Mouse (Mus musculus): ENCODE results near the gene Slc7a3.
"Not testable (repeated sequence)": the region's sequence is repeated elsewhere in the genome, so short reads cannot be mapped to it uniquely, and the experiment has no call there.

Slc7a3 gene

DNA sequence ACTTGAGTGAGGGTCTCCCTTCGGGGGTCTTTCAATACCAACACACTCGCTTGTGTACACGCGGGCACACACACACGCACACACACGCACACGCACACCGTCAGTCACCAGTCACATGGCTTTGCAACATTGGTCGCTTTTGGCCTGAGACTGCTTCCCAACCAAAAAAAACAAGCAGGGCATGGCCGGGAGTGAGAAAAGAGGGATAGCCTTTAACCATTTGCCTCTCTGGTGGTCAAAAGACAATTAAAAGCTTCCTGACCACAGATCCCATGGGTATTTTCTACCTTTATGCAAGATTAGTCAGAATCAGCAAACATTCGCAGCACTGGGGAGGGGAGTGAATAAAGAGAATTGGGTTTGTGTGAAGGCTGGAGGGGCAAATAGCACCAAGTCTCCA, at the start of gene Slc7a3:
Gene Slc7a3 (minus strand): TSS at position 101 of the 400 bp plus-strand sequence.
- DNase-seq, result no peak

DNA sequence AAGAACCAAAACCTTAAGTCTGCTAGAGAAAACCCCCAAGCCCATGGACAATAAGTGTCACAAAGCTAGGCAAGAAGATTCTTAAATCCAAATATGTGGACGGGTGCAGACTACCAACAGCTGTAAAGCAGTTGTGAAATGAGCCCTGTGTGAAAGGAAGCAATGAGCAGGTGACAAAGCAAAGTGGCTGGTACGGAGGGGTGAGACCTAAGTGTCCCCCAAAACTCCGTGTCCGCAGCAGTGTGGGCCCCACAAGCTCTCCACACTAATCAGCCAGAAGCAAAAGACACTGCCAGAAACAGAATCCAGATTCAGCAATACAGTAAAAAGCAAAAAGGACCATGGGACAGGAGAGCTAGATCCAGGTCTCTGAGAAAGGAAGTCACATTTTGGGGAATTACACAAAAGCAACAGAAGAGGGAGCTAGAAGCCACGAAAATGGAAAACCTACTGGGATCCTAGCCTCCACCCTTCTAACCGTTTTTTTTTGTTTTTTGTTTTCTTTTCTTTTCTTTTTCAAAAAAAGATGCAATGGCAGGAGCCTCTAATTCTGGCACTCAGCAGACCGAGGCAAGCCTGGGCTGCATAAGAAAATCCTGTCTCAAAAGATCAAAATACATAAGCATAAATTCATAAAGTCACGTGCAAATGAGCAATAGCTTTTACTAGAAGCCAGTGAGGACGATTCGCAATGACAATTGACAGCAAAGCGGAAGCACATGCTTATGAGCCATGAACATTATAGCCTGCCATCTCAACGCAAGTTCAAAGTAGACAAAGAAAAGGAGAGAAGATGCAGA, 46.4 kb upstream of the Slc7a3 start:
- peak; percentile 15 for DNase-seq

DNA sequence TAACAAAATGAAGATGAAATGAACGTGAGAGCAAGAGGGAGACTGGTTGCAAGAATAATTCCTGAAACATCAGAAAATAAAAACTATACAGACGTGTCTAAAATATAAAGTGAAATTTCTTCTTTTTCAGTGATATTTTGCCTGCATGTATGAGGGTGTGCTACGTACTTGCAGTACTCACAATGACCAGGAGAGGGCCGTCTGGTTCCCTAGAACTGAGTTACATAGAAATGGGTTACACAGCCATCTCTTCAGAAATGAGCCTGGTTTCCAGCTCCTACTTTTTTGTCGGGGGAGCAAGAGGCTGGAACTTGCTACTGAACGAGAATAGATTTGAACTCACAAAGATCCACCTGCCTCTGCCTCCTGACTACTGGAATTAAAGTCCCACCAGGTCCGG, 45.2 kb upstream of the Slc7a3 start:
- DNase-seq, result peak; percentile 49

DNA sequence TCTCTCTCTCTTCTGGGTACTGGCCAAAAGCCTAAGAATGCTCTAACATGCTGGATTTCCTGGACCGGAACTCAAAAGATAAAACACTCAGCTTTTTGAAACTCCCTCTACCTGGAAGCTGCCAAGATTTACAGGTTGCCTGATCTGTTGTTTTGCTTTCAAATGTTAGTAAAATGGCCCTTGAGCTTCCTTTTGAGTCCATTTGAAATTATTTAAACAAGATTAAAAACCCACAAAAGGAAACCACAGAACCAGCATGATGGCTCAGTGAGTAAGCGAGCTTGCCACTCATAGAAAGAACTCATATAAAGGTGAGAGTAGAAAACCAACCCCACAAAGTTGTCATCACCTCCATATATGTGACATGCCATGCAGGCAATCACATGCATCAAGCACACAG, 42.7 kb upstream of the Slc7a3 start:
- DNase-seq, result no peak

DNA sequence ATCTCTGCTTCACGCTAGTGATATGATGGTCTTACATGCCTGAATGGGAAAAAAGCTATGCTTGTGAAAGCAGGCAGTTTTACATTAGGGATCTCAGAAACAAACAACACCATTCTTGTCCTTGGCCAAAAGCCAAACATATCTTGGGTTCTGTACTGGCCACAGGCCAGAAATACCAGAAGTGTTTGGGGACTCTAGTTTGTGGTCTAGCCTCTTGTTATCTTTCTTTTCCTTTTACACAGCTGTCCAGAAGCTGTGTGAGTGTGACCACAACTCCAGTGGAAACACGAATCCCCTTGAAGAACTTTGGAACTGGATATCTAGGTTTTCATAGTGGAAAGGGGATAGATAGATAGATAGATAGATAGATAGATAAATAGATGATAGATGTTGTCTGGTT, 41.2 kb upstream of the Slc7a3 start:
- no peak for DNase-seq

DNA sequence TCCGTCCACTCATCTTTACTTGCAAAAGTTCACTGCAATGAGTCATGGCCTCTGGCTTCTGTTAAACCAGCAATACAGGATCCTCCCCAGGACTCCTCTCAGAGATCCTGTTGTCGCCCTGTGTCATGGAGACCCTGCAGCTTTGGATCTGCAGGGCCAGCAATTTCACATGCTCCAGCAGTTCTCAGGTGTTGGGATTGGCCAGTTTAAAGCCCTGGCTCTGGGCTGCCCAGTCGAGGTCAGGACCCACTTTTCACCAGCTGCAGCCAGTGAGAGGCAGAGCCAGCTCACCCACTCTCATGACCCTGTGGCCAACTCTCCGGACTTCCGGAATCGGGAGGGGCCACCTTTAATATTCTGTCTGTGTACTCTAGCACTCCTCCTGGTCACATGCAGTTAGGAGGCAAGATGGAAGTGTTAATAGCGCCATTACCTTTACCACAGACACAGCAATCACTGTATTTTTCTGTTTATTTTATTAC, 40.7 kb upstream of the Slc7a3 start:
- DNase-seq, result no peak

DNA sequence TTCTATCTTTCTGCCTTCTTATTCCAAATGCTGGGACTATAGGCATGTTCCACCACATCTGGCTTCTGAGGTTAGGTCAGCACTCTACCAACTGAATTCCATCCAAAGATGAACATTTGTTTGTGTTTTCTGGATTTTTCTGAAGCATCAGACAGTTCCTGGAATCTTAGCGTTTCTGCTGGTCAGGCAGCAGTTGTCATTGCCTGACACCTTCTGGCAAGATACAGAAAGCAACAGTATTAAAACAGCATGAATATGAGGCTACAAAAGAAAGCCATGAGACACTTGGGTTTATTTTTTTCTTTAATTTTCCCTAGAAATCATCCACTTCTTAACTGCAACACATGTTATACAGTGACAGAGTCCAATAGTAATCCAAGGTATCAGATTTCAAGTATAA, 34.7 kb upstream of the Slc7a3 start:
- DNase-seq, result no peak

DNA sequence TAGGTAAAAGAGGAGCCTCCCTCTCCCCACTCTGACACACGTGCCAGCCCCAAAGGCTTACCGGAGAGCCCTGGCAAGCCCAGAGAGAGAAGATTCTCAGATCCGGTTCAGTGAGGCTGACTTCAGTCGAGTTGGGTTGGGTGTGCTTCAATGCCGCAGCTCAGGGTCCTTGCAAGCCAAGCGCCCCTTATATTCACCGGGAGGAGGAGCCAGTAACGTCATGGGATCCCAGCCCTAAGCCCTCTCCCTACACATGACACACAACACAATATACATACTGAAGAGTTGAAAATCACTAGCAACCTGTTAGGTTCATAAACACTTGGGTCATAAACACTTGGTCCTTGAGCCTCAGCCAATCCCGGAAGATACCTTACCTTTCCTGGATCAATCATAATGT, 609 bp downstream of the Slc7a3 start:
- DNase-seq, result not testable (repeated sequence)

DNA sequence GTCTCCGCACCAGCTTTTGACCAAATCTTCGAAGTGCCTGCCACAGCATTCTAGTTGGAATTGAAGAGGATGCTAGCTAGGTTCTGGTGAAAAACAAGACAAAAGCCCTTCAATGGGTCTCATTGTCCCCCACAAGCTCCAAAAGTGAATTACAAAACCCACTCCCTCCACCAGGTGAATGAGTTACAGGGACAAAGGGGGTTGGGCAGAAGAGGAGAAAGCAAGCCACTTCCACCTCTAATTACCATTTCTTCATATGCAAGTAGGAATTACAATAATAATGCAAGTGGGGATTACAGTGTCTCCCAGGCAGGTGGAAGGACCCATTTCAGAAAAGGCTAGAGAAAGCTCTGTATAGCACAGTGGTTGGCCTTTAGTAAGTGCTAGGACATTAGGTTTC, 1.6 kb downstream of the Slc7a3 start:
- no peak for DNase-seq

DNA sequence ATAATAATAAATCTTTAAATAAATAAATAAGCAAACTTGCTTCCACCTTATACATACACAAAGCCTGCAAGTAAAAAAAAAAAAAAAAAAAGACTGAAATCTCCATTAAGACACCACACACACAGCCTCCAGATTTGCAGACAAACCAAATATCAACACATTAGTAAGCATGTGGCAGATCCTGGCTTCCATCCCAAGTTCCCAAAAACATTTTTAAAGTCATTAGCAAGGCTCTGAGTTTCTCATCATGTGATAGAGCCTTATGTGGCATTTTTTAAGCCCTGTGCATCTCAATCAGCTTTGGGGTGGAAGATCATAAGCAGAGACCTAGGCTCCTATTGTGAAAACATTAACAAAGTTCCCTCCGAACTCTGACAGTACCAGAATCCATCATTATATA, 20.6 kb downstream of the Slc7a3 start:
- no peak for DNase-seq

DNA sequence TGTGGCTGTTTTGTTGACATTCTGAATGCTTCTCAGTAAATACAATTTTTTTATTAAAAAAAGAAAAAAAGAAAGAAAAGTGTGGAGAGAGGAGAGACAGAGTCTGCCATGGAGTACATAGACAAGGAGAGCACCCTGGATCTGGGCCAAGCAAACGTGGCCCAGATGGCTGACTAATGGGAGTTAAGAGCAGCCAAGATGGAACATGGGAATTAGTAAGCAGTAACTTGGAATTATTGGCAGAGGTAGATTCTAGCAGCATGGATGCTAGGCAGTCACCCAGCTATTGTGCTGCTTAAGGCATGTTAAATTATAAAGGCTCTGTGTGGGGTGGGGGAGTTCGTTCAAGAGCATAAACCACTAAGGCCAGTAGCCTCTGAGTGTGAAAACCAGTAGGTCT, 22.3 kb downstream of the Slc7a3 start:
- peak; percentile 1 for DNase-seq

DNA sequence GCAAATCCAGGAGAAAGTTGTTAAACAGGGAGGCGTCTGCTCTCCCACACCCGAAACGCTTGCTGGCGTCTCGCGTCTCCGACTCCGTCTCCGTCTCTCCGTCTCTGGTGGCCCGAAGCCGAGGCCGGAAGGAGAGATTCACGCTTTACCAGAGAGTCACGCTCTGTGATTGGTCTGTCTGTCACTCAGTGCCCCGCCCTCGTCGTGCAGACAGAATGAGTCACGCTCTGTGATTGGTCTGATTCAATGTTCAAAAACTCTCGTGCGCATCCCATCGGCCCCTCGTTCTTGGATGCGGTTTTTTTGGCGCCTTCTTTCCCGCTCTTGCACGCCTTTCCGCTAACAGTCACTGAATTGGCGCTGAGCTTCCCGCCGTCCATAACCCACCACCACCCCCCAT, 26.3 kb downstream of the Slc7a3 start, which contains the start of gene Tex11:
Gene Tex11 (minus strand): TSS at position 127 of the 400 bp plus-strand sequence.
- no peak for DNase-seq
